Mouse (Mus musculus) gastrocnemius, adult 18-20 months (tissue): ENCODE data around the gene 2300002M23Rik. TPM values are rescaled to one million over a fixed set of nuclear protein-coding genes. Genes with fewer than 3 reads are reported as not detected.

Source experiments
- DNase-seq: peaks from one replicate; pipeline ENCODE4 v3.0.0; 2021; ENCODE audit warnings: low spot score
- total RNA-seq, 2 experiments: library from RNA; stranded (reverse); gene quantifications; 2 replicates each; pipeline ENCODE4 v1.2.3; 2021

Gene 2300002M23Rik
- total RNA-seq, 2 experiments from 2014 or later: not detected

- no peak for DNase-seq
These were observed 34.6 kb downstream of the 2300002M23Rik start for GRCm38 (mm10) chr17:35601736-35602354.

GRCm38 (mm10) chr17:35617127-35617526, 49.9 kb downstream of the 2300002M23Rik start:
- DNase-seq: no peak

Other genes with a start within 250 kb of the 2300002M23Rik start
- gene H2-Q1, start 247.0 kb upstream of the 2300002M23Rik start, total RNA-seq: under 1 TPM; 0.19 to 0.27 TPM
- under 1 TPM; 0.18 to 0.71 TPM for gene H2-Q2, start 225.2 kb upstream of the 2300002M23Rik start, total RNA-seq
- gene H2-Q4, start 187.8 kb upstream of the 2300002M23Rik start, total RNA-seq: 1 to 10 TPM; 3.5 to 6.6 TPM
- gene H2-Q6, start 142.6 kb upstream of the 2300002M23Rik start, total RNA-seq: 1 to 10 TPM in 1 of 2 experiments, under 1 TPM in 1; 0.94 to 1.2 TPM
- 1 to 10 TPM in 1 of 2 experiments, under 1 TPM in 1; 0.82 to 1.8 TPM for gene H2-Q7, start 128.3 kb upstream of the 2300002M23Rik start, total RNA-seq
- gene H2-Q10, start 97.4 kb upstream of the 2300002M23Rik start, total RNA-seq: 1 to 10 TPM in 1 of 2 experiments, under 1 TPM in 1; 0.39 to 1.2 TPM
- gene Pou5f1, start 61.4 kb upstream of the 2300002M23Rik start, total RNA-seq: not detected
- under 1 TPM; 0.66 TPM for gene Tcf19, start 50.6 kb upstream of the 2300002M23Rik start, total RNA-seq
- gene Cchcr1, start 50.4 kb upstream of the 2300002M23Rik start, total RNA-seq: 1 to 10 TPM; 1.3 to 2.1 TPM
- not detected for gene Psors1c2, start 34.2 kb upstream of the 2300002M23Rik start, total RNA-seq
- gene Cdsn, start 15.3 kb upstream of the 2300002M23Rik start, total RNA-seq: under 1 TPM; 0.09 to 0.69 TPM
- gene Sfta2, start 34.1 kb downstream of the 2300002M23Rik start, total RNA-seq: not detected
- not detected for gene Gm9573, start 59.2 kb downstream of the 2300002M23Rik start, total RNA-seq
- gene Mucl3, start 76.2 kb downstream of the 2300002M23Rik start, total RNA-seq: not detected
- 10 to 100 TPM in 1 of 2 experiments, 1 to 10 TPM in 1; 9.8 to 13.7 TPM for gene Vars2, start 100.1 kb downstream of the 2300002M23Rik start, total RNA-seq
- 10 to 100 TPM; 17.7 to 18.9 TPM for gene Gtf2h4, start 106.3 kb downstream of the 2300002M23Rik start, total RNA-seq
- gene Ddr1, start 137.2 kb downstream of the 2300002M23Rik start, total RNA-seq: 10 to 100 TPM; 12.4 to 17.1 TPM